Mouse (Mus musculus) cerebellum, adult 2 months (tissue): ENCODE measurements around the gene Adprhl1.

ENCODE experiments used
- CTCF ChIP-seq: fragments of 200-500 bp; IDR thresholded peaks from 2 replicates; pipeline ENCODE4 v1.5.1; 2011; ENCODE audit warnings: low read depth, mild to moderate bottlenecking, control low read depth, low read length, moderate library complexity, borderline replicate concordance; ENCODE audit not compliant: insufficient read depth
- POLR2A ChIP-seq: fragments of 200-500 bp; IDR thresholded peaks from 2 replicates; pipeline ENCODE4 v1.6.1; 2011; ENCODE audit warnings: low read length, control low read depth, borderline replicate concordance; ENCODE audit not compliant: insufficient read depth

DNA sequence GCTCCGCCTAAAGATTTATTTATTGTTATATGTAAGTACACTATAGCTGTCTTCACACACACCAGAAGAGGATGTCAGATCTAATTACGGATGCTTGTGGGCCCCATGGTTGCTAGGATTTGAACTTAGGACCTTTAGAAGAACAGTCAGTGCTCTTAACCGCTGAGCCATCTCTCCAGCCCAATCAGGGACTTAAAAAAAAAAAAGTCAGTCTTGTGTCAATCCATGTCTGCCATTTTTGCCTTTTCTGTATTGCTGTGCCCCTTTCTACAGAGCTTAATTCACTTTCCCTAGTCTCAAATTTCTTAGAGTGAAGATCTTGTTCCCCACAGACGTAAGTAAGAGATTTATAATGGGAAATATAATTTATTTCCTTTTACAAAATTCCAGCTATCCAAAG is 35.5 kb downstream of the Adprhl1 start:
- TF ChIP-seq CTCF (no peak), POLR2A (no peak)
